Mouse (Mus musculus): ENCODE results near the gene Gm28035. TPM values are rescaled to one million over a fixed set of nuclear protein-coding genes. Genes with fewer than 3 reads are reported as not detected.

Gm28035 gene
- 1 to 10 TPM; 1.8 to 6.1 (median 3.6) TPM for total RNA-seq (2022)

DNA sequence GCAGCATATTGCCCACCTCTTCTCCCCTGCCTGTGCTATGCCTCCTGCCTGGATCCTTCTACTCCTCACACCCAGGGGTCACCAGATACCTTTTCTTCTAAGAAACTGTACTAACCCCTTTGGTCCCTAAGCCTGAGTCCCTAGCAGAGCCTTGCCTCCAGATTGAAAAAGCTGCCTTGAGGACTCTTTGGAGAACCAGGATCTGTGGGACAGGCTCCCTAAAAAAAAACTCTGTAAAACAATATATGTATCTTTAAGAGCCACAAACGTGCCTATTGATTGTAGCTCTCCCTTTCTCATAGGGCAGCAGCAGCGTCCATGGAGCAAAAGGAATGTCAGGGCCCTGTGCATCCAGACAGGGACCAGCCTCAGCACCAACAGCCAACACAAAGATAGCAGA is at the start of gene Gm28035:
TSS of gene Gm28035 (plus strand) at position 301 of the 400 bp plus-strand sequence.
- no peak for DNase-seq (ENCODE audit: low spot score)

- DNase-seq (ENCODE audit: low spot score) = no peak
Measured at GRCm38 (mm10) chr2:30191790-30192580, 48.4 kb upstream of the Gm28035 start.

DNA sequence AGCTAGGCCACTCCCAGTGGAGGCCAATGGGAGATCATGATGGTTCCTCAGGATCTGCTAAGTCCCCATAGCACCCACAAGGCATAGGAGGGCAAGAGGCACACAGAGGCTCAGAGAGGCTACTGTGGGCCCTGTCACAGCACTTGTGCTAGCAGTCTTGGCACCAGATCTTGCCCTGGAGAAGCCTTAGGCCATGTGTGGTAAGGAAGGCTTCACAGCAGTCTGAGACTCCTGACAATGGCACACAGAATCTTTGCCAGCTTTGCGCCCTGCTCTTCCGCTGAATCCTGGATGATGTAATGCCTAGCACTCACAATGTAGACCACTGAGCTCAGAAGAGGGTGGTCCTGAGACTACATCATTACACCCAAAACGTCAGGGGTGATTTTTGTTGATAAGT is 45.7 kb upstream of the Gm28035 start:
- no peak for DNase-seq (ENCODE audit: low spot score)

GRCm38 (mm10) chr2:30198021-30198420 is 42.3 kb upstream of the Gm28035 start:
- DNase-seq (ENCODE audit: low spot score) = no peak

DNA sequence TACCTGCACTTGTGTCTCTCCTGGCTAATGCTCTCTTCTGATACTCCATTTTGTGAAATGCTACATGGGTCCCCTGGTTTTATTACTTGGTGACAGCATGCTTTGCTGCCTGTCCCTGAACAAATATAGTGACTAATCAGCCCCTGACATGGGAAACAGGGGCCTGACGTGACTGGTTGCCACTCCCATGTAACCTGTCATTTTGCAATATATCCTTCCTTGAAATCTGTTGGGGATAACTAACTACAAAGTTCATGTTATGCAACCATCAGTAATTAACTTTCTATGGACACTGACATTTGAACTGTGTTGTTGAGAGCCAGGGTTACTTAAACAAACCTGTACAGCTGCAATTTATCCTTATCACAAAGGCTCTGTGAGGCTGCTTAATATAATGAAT is 40.4 kb upstream of the Gm28035 start:
- no peak for DNase-seq (ENCODE audit: low spot score)

GRCm38 (mm10) chr2:30200388-30200925 is 39.9 kb upstream of the Gm28035 start:
- no peak for DNase-seq (ENCODE audit: low spot score)

GRCm38 (mm10) chr2:30203439-30203838 is 36.9 kb upstream of the Gm28035 start:
- no peak for DNase-seq (ENCODE audit: low spot score)

DNA sequence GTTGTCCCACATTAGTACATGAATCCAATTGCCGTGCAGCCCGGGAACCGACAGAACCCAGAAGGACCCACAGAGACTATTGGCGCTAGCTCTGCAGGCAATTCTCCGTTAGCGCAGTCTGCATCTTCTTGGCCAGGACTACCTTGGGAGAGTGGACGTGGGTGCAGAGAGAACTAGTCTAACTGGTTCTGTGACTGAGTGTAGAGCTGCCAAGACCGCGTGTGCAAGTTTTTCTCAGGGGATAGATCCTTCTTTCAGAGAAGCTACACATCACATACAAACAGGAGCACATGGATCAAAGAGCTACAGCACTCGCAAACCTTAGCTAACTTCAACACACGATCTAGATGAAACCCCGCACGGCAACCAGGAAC is 35.1 kb upstream of the Gm28035 start:
- no peak for DNase-seq (ENCODE audit: low spot score)

DNA sequence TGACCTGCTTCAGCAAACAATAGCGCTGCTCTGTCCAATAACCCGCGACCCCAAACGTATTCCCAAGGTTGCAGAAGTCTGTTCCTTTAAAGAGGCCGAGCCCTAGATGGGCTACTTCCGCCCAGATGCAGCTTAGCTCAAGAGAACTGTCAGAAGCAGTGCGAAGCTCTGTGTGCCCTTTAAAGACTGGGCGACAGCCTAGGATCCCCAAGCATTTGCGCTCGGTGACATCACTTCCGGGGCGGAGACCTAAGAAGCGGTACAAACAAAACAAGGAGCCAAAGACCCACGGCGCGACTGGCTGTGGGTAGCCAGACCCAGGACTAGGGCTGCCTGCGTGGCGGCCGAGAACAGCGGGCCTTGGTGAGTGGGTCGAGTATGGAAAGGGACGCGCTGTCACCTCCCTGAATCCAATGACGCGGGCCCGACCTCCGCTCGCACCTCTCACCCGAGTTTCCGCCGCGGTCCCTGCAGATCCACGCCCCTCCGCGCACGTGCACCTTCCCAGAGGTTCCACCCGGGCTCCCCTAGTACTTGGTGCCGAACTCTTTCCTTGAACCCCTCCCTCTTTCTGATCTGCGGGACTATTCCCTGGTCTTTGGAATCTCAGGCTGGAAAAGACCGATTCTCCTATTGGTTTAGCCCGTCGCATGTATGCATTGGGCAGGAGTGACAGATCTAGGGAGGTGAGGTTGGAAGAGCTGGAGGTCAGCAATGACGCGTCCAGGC is 34.6 kb upstream of the Gm28035 start, which contains the start of gene Kyat1:
TSS of gene Kyat1 (minus strand) at position 219 of the 729 bp plus-strand sequence.
- DNase-seq (ENCODE audit: low spot score) = peak; percentile 96

GRCm38 (mm10) chr2:30207401-30207800 is 33.0 kb upstream of the Gm28035 start:
- DNase-seq (ENCODE audit: low spot score) = no peak

- no peak for DNase-seq (ENCODE audit: low spot score)
Measured at GRCm38 (mm10) chr2:30207886-30208285, 32.5 kb upstream of the Gm28035 start.

DNA sequence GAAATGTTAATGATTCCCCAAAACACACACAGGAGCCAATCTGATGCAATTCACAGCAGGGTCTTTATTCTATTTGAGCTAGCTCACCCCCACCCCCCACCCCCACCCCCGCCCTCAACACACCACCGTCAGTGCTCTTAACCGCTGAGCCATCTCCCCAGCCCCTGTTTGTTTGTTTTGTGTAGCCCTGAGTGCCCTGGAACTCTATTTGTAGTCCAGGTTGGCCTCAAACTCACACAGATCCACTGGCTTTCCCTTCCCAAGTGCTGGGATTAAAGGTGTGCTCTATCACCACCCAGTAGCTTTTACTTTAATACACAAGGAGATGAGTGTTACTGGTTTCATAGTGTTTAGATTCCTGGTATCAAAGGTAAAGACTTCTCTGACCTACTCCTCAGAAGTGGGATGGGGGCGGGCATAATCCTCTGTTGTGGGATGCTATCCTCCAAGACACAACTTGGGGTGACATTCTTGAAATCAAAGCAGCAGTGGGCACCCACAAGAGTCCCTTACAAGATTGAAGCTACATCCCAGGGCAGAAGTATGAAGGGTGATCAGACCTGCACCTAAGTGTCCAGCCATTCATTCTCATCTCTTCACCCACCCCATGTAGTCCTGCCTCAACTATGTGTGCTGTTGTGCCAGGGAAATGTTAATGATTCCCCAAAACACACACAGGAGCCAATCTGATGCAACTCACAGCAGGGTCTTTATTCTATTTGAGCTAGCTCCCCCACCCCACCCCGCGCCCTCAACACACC is 28.8 kb upstream of the Gm28035 start:
- DNase-seq (ENCODE audit: low spot score) = no peak

DNA sequence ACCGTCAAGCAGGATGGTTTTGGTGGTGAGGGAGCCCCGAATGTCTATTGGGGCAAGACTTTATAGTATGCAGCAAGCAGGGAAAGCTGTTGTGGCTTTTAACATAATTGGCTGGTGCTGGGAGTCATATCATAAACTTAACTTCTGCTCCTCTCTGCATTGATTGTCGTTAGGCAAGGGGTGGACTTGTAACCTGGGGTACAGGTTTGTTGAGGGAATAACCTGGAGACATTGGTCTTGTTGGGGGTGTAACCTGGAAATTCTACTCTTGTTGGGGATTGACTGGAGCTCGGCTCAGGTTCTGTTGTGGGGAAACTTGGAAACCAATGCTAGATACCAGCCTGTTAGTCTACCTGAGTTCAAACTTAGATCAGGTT is 28.2 kb upstream of the Gm28035 start:
- DNase-seq (ENCODE audit: low spot score) = no peak

- no peak for DNase-seq (ENCODE audit: low spot score)
Measured at GRCm38 (mm10) chr2:30212951-30213350, 27.4 kb upstream of the Gm28035 start.

DNA sequence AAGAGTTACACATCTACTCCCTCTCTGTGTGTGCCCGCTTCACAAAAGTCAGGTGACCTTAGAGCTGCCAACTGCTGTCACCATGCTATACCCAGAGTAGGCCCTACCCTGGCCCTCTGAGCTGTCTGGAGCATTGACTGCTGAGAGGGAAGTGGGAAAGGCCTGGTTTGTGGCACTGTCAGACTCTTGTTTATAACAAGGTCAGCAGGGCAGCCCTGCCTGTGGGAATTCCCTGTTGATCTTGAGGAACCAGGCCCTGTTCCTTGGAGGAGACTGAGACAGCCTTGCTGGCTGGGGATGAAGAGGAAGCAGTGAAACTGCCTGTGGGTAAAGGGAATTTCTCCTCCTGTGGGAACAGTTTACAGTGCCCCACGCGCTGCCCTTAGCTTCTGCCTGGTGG is 25.6 kb upstream of the Gm28035 start:
- no peak for DNase-seq (ENCODE audit: low spot score)

- peak; percentile 55 for DNase-seq (ENCODE audit: low spot score)
Measured at GRCm38 (mm10) chr2:30215493-30215892, 24.9 kb upstream of the Gm28035 start.

DNA sequence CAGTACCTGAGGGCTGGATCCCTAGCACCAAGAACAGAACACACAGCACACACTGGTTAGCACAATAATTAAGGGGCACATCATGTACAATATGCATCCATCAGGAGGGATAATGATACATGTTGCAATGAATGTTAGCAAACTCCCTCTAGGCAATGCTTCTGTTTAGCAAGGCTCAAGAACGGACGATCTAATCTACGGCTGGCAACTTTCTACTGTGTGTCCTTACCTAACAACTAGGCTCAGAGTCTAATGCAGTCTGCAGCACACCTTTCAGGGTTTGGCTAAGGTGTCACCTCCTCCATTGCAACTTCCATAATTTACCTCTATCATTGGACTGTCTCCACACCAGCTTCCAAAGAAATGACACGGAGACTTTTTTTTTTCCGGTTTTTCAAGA is 24.1 kb upstream of the Gm28035 start:
- DNase-seq (ENCODE audit: low spot score) = no peak

DNA sequence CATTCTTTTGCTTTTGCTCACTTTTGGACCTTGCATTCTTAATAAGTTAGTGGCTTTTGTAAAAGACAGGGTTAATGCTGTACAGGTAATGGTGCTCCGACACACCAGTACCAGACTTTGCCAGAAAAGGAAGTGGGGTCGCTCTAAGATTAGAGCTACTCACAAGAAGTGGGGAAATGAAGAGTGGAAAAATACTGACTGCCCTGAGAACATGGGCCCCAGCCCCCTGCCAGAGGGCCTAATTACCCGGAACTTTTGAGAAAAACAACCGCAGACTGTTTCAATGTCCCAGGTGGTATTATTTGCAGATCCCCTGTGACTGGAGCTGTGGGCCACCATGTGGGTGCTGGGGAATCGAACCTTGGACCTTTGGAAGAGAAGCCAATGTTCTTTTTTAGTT is 4.8 kb upstream of the Gm28035 start:
- no peak for DNase-seq (ENCODE audit: low spot score)

- DNase-seq (ENCODE audit: low spot score) = no peak
Measured at GRCm38 (mm10) chr2:30236426-30237198, 3.8 kb upstream of the Gm28035 start.

DNA sequence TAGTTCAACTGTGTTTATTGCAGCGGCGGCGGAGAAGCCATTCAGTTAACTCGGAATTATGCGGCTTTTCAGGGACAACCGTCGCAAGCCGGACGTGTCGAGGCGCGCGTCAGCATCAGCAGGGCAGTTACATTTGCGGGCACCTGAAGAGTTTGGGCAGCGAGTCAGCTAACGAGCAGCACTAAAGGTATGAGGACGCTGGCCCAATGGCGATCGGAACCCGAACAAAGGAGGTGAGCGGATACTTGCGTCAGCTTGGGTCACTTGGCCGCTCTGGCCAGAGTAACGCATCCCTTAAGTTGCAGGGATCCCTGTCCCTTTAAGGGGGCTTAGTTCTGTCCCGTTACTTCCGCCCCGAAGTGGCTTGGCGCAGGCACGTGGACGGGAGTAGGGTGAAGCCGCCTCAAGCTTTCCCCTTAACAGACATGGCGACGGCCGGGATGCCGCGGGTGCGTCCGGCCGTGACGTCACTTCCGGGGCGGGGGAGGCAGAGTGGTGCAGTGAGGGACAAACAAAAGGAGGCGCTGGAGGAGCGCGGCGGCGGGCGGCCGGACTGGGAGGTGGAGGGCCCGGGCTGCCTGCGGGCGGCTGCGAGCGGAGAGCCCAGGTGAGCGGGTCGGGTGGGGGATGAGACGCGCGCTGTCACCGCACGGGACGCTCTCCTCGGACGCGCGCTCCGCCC is 3.0 kb upstream of the Gm28035 start, which contains the start of gene Lrrc8a:
TSS of gene Lrrc8a (plus strand) at position 517 of the 682 bp plus-strand sequence.
- DNase-seq (ENCODE audit: low spot score) = peak; percentile 100

- no peak for DNase-seq (ENCODE audit: low spot score)
Measured at GRCm38 (mm10) chr2:30237881-30238280, 2.5 kb upstream of the Gm28035 start.
